Mouse (Mus musculus): ENCODE results near the gene Lyrm4.
A peak's percentile ranks its signal among the peaks of the same experiment; 100 is the strongest.

The Lyrm4 gene

DNA sequence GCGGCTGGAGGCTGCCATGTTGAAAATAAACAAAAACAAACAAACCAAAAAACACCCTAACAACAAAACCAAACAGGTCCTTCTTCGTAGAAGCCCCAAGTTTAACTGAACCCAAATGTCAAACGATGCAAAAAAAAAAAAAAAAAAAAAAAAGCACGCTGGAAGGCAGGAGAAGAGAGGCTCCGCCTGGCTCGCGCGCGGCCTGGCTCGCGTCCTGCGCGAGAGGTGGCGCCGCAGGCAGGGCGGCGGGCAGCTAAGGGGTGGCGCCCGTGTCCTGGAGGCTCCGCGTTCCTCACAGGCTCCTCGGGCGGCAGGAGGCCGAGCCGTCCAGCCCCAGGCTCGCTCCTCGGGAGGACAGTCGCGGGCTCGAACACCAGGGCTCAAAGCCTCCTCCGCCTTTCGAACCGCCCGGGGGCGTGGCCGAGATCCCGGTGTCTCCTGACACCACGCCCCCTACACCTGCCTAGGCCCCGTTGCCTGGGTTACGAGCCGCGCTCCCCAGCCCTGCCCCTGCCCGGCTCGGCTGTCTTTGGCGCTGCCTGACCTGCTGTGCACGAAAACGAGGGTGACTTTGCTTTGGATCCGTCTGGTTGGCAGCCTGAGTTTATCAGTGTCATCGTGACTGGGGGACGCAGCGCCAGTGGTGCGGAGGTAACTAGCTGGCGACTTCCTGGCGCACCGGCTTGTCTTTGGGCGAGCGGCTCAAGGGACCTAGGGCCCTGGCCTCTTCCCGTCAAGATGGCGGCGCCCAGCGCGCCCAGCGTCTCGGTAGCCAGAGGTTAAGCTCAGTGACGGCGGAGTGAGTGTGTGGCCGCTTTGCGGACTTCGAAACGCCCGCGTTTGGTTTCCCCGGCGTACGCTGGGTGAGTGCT, at the start of gene Lyrm4, which contains the start of gene Fars2:
Gene Lyrm4 (minus strand): TSS at position 384 of the 872 bp plus-strand sequence.
Gene Fars2 (plus strand): TSS at position 270 of the 872 bp plus-strand sequence.
- peak; percentile 95 for DNase-seq (ENCODE audit: low spot score)

DNA sequence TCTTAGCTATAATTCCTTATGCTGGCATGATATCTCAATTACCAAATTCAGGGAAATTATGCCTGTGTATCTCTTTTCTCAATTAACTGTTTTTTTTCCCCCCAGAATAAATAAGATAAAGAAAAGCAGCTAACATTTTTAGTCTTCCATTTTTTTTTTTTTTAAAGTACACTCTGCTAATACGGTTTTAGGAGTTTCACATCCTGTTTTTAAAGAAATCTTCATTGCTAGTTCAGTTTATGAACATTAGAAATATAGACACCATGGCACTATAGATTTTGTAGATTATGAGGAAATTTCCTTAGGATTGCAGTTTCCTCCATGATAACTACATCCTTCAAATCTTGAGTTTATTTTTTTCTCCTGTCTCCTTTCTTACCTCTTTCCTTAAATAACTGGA, 46.6 kb upstream of the Lyrm4 start:
- no peak for DNase-seq (ENCODE audit: low spot score)

DNA sequence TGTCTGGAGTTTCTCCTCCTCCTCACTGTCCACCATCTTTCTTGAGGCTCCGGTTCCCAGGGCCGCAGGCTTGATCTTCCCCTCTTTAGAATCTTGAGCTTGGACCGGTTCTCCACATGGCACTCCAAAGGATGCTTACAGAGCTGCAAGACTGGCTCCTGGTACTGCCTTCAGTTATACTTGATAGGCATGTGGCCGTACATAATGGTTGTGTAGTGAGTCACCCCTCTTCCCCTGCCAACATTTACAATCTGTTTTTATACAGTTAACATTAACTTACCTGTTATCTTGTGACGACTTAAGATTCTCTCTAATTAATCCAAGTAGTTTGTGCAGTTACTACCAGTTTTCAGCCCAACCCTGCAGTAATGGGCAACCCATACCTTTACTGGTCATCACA, 46.1 kb upstream of the Lyrm4 start:
- DNase-seq (ENCODE audit: low spot score): no peak

DNA sequence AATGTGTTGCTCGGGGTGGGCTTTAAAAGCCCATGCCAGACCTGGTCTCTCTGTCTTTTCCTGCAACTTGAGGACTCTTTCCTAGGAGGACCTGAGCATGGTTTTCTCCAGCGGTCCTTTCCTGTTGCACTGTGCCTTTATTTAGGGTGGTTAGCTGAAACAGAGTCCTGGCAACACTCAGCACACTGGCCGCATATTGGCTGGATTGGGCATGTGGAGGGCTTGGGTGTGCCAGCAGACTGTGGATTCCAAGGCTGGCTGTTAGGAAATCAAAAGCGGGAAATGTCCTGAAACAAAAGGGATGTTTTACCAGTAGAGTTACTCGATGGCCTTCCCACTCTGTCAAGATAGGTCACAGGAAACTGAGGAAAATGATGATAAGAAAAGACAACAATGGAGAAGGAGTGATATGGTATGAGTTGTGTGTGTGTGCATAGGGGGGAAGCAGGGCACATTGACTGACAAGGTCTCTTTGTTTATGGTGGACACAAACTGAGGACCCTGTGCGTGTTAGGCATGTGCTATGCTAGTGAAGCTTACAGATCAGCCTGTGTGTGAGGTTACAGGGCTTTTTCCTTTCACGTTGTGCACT, 39.1 kb upstream of the Lyrm4 start:
- no peak for DNase-seq (ENCODE audit: low spot score)

DNA sequence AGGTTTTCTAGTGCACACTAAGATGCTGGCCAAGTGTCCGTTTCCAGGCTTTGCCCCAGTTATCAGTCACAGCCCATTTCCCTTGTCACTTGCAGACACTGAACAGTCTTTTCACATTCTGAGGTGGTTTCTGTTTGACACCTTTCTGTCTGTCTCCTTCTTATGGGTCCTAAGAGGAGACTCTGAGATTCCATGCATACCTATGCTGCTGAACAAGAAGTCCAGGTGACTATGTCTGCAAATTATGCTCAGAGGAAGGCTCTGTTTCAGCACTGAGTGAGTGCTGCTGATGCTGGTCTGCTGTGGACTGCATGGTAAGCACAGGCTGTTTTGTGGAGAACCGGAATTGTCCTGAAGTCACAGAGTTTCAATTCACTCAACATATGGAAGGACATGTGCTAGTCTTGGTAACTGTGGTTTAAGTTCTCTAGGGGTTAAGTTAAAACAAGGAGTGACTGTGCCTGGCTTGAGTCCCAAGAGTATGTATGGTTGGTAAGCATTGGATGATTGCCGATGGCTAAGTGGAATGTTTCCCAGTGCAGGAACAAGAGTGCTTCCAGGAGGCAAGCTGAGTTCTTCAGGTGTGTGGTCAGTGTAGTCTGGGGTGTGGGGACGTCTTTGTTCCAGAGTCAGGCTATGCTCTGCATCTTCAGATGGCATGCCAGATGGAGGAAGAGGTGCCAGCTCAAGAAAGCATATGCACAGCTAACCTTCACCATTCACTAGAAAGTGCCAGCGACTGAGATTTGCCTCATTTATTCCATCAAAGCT, 35.6 kb upstream of the Lyrm4 start:
- no peak for DNase-seq (ENCODE audit: low spot score)

DNA sequence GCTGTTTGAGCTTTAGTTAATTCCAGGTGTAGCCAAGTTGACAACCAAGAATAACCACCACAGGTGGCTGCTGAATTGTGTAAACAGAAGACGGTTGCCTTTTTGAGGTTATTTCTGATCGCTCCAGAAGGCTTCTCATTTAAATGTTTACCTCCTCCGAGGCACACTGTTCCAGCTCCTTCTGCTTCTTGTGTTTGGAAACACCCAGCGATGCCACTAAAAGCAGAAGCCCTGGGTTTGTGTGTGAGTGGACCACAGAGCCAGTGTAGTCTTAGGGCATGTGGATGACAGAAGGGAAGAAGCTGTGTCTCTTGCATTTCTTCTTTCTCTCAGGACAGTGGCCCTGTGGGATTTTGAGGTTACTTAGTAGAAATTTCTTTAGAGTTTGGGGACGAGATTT, 32.9 kb upstream of the Lyrm4 start:
- no peak for DNase-seq (ENCODE audit: low spot score)

DNA sequence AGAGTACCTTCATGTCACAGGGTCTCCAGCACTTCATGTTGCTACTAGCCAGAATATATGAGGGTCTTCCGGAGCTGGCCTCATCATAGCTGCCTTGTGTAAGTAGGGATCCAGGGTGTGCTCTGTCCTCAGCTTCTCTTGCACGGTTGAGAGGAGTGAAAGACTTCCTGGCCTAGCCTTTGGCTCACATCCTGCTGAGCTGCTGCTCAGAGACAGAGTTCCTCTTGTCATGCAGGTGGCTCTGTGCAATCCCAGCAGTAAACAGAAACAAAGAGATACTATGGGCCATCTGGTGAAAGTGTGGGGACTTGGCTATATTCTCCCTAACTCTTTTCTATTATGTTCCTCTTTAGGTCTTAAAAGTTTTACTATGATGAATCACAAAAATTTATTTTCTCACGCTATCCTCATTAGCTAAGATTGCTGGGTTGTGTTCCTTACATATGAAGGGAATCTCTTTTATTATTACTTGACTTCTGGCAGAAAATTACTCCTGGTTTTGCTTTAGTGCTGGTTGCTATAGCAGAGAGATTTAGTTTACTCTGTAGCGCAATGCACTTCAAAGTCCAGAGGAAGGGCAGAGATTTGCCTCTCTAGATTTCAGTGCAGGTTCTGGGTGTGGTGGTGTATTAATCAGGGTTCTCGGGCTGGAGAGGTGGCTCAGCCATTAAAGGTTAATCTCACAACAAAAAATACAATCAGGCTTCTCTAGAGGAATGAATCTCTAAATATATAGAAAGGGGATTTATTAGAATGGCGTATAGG, 32.0 kb upstream of the Lyrm4 start:
- DNase-seq (ENCODE audit: low spot score): no peak

DNA sequence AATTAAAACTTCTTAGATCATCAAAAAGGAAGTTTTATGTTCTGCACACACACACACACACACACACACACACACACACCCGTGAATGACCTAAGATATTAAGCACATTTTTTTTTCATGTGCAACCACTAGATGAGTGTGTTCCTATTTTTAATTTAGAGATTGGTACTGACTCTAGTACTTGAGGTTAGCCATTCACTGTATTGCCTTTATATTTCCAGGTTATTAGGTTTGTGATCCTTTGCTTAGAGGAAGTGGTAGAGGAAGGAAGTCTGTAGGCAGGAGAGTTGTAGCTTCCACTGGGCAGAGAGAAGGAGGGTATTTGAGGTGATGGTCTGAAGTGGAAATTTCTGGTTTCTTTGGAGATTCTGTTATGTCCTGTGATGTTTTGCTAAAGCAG, 28.3 kb upstream of the Lyrm4 start:
- DNase-seq (ENCODE audit: low spot score): no peak

DNA sequence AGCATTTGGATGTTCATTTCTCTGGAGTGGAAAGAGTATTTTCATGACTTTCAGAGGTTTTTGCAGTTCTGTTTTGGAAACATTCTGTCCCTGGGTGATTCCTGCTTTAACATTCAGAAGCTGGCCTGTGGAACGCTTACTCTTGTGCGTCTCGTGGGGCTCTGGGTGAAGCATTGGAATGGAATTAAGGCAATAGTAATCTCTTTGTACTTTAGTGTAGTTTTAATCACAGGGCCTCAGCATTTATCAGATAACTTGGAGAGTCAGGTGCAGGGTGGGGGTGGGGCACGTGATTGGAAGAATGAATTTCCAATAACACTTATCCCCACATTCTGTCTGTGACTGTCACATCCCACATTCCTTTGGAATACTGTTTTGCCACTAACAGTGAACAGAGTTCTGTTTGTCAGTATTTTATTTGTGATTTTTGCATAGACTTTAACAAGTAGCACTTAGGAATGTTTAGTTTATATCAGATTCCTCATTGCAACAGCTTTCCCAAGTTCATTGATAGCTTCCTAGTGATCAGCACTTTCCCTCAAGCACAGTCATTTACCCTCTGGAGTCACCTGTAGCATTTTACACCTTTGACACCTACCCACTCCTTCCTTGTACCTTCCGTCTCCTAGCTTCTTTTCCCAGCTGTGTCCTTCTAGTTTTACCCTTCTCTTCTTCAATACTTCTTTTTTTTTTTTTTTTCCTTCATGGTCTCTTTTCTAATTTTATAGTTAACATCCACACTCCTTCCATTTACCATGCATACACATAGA, 23.1 kb upstream of the Lyrm4 start:
- no peak for DNase-seq (ENCODE audit: low spot score)

DNA sequence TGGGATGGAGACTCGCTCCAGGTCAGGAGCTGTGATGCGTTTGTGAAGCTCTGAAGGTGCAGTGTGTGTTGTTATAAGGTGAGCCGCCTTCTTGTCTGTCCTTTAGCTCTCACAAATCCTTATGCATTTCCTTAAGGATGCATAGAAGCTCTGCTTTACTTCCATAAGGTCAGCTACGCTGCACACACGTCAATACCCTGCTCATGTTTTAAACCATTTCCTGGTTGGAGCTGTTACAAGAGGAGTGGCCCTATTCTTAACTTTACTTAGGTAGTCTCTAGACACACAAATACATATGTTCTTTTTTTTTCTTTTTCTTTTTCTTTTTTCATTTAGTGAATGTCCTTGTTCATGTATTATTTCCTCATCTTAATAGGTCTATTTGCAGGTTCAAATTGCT, 22.4 kb upstream of the Lyrm4 start:
- DNase-seq (ENCODE audit: low spot score): no peak

DNA sequence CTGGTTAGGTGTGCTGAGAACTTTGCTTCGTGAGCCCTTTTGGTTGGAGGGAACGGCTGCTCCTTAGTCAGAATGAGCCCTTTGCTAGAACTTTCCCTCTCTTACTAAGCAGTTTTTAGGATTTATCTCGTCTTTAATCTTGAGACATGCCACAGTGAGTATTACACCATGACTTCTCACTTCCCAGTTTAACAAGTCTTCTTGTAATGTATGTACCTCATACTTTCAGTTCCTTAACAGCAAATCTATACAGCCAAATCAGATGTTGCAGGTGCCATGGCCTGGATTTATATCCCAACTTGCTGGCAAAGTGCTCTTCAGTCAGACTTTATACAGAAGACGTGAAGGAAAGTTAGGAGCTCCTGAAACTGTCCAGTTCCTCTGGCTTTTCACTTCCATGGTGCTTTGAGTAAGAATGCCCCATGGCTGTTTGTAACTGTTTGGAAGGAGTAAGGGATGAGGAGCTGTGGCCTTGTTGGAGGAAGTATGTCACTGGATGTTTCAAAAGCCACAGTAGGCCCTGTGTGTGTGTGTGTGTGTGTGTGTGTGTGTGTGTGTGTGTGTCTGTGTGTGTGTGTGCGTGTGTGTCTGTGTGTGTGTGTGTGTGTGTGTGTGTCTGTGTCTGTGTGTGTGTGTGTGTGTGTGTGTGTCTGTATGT, 14.8 kb upstream of the Lyrm4 start:
- no peak for DNase-seq (ENCODE audit: low spot score)

DNA sequence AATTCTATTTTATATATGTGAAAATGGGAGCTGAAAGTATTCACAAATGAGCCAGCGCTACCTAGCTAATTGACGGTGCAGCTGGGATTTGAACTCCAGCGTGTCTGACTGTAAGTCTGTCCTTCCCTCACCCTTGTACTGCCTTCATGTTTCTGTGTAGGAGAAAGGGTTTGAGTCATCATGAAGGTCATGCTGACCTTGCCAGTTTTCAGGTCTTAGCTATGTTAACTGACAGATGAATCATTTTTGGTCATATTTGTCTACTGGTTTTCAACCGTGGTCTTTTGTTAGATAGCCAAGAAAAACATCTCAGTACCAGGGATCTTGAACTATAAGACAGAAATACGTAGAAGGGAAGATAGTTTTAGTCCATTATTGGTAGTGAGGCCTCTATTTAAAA, 14.1 kb upstream of the Lyrm4 start:
- DNase-seq (ENCODE audit: low spot score): no peak

DNA sequence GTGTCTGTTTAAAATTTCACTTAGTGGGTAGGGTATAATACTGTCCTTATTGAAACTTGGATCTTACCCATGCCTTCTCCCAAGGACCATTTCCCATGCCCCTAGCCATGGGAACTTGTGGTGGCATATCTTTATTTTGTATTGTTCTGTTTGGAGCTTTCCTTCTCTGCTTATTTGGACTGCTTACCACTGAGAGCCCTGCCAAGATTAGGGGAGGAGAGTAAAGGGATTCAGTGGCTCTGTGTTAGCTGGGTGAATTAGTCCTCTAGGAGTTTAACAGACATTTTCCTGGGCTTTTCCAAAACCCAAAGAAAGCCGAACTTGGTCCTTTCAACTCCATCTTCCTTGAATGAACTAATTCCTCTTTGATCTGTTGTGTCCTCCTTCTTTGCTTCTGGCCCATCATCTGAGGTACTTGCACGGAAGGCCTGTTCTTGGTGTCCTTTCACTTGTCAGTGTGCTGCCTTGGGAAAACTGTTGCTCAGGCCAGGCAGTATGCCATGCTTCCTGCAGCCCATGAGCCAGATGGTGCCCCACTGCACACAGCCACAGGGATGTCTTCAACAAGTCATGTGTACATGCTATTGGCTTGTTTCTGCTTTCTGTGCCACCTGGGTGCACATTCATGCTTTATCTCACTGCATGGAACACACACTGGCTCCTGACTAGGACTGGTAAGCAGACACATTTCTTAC, 12.2 kb upstream of the Lyrm4 start:
- no peak for DNase-seq (ENCODE audit: low spot score)

DNA sequence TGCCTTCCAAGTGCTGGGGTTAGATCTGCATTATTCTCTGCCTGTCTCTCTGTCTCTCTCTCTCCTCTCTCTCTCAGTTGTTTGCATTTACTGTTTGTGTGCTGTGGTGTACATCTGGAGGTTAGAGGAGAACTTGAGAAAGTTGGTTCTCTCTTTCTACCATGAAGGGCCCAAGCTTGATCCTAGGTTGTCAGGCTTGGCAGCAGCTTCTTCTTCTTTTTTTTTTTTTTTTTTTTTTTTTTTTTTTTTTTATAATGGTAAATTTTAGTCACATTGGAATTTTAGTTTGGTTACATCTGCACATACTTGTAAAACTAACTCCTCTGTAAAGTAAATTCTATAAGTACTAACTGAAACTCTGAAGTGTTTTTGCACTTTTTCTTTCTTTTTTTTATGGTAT, 3.3 kb upstream of the Lyrm4 start:
- DNase-seq (ENCODE audit: low spot score): no peak

DNA sequence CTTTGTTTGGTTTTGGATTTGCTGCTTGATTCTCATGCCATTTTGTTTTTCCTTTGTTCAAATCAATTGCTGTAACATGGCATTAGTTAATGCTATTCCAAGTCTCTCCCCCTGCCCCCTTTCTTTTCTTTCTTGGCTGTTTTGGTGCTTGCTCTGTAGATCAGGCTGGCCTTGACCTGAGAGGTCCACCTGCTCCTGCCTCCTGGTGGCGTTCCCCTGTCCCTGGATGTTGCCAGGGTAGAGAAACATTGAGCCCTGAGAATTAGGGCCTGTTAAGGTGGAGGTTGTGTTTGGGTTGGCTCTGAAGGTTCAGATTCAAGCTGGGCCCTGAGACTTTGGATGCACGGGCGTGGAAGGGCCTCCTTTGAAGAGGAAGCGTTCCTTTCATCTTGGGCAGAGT, 2.4 kb upstream of the Lyrm4 start:
- no peak for DNase-seq (ENCODE audit: low spot score)

DNA sequence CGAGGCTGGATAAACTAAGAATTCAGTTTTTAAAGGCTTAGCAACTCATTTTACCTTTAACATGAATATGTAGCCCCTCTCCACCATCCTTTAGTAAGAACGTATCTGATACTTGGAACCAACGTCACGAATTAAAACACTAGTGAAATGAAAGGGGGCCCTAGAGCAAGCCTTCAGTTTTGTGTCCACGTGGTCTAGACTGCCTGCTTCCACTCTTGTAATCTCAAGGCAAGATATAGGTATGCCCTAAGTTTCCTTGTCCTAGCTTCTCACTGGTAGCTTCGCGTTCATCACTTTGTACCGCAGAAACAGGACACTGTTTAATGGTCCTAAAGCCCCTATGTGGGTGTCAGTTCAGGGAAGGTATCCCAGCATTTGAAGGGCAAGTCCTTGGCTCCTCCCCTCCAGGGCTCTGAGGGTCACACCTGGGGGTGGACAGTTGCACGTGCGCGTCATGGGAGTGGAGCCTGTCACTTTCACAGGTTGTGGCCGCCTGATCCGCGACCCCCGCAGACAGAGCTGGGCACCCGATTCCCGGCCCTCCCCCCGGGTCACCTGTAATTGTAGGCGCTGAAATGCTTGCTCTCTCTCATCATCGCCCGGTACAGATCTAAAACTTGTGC, 695 bp downstream of the Lyrm4 start:
- DNase-seq (ENCODE audit: low spot score): peak; percentile 18

DNA sequence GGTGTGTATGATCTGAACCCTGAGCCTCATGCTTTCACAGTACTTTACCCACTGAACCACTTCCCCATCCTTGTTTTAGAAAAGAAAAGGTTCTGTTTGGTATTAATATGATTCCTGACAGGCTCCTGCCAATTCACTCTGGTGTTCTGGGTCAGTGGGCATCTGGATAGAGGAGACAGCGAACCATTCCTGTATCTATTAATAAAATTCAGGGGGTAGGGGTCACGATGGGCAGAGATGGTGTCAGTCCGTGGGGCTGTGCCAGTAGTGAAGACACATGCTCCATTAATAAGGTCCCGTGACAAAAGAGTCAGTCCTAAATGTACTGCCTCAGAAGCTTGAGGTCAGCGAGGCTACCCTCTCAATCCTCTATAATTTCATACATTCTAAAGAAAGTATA, 4.1 kb downstream of the Lyrm4 start:
- no peak for DNase-seq (ENCODE audit: low spot score)

DNA sequence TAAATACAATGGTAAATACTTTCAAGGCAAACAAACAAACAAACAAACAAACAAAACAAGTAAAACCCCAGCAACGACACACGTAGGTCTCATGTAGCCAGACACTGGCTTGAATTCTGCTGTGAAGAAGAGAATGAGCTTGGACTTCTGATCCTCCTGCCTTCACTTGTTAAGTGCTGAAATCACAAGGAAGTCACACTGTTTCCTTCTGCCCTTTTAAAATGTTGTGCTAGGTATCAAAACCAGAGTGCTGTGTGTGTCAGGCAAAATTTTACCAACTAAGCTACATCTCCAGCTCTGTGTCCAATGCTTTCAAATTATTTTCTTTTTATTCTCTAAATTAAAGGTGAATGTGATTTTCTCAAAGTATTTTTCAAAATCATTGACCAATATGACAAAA, 6.0 kb downstream of the Lyrm4 start:
- no peak for DNase-seq (ENCODE audit: low spot score)

DNA sequence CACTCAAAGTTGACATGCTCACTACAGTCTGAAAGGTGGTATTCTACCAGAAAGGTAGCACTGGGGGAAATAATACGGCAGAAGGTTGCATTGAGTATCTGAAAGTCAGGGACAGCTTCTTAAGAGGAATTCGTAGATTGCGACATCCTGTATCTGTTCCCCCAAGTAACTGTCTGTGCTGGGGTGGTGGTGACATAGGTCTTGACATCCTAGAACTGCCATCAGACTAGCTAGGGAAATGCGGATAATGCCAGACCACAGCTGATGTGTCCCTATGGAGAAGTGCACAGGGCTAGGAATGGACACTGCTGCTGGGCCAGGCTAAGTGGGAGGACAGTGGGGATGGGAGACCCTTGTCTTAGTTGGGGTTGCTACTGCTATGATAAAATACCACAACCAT, 8.8 kb downstream of the Lyrm4 start:
- no peak for DNase-seq (ENCODE audit: low spot score)

DNA sequence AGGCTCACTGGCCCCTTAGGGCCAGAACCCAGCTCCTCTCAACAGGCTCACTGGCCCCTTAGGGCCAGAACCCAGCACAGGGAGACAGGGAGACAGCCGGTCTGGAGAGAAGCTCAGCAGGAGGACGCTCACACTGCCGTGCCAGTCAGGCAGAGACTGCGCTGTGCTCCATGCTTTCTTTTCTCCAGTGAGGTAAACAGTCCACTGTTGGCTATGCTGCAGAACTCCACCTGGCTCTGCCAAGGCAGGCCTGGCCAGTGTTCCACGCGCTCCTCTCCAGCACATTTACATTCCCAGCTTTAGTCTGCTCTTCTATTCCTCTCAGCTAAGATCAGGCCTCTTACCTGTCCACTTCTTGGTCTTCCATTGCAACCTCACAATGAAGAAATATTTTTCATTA, 11.7 kb downstream of the Lyrm4 start:
- no peak for DNase-seq (ENCODE audit: low spot score)
